Mouse (Mus musculus) lung, postnatal 14 days (tissue): ENCODE measurements around the gene Gm10643.

ENCODE experiments used
- DNase-seq: peaks from one replicate; pipeline ENCODE4 v3.0.0; 2021

Gene Gm10643

DNA sequence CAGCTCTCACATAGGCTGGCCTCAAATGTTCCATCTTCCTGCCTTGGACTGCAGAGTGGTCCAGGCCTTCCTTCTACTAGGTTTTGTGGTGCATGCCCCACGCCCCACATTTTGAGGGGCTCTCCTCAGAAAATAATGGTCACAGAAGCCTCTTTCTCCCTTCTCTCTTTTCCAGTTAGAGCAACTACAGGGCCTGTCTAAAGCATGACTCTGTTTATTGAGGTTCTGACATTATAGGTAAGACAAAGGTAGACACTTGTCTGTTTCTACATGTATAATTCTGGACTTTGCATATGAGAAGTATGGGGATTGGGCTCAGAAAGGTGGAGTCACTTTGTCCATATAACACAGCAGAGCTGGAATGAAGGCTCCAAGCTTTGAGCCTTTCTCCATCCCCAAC, at the start of gene Gm10643:
Gm10643 (minus strand) TSS at position 101 of the 400 bp plus-strand sequence.
- no peak for DNase-seq

DNA sequence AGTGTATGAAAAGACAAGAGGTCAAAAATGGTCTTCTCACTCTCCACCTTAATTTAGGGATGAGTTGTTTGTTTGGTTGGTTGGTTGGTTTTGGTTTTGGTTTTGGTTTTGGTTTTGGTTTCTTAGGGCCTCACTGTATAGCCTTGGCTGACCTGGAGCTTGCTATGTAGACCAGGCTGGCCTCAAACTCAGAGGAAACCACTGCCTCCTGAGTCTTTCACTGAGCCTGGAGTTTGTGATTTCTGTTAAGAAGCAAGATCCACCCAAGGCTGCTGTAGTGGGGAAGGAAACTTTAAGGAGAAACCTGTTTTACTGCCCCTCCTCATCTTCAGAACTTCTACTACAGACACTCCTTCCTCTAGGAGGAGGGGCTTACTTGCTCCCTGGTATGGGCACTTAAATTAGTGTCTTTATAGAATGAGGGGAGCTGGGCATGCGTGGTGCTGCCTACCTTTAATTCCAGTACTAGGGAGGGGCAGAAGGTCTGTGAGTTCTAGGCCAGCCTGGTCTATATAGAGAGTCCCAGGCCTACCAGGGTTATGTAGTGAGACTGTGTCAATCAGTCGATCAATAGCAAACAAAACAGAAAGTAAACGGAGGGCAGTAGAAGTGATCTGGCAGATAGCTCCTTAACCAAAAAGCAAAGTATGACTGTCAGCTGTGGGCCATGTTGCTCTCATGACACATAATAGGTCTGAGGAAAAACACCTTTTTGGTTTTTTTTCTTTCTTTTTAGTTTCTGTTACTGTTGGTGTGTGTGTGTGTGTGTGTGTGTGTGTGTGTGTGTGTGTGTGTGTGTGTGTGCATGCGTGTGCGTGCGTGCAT, 41.5 kb upstream of the Gm10643 start:
- no peak for DNase-seq

GRCm38 (mm10) chr8:84105676-84106075, 40.7 kb upstream of the Gm10643 start:
- DNase-seq: no peak

DNA sequence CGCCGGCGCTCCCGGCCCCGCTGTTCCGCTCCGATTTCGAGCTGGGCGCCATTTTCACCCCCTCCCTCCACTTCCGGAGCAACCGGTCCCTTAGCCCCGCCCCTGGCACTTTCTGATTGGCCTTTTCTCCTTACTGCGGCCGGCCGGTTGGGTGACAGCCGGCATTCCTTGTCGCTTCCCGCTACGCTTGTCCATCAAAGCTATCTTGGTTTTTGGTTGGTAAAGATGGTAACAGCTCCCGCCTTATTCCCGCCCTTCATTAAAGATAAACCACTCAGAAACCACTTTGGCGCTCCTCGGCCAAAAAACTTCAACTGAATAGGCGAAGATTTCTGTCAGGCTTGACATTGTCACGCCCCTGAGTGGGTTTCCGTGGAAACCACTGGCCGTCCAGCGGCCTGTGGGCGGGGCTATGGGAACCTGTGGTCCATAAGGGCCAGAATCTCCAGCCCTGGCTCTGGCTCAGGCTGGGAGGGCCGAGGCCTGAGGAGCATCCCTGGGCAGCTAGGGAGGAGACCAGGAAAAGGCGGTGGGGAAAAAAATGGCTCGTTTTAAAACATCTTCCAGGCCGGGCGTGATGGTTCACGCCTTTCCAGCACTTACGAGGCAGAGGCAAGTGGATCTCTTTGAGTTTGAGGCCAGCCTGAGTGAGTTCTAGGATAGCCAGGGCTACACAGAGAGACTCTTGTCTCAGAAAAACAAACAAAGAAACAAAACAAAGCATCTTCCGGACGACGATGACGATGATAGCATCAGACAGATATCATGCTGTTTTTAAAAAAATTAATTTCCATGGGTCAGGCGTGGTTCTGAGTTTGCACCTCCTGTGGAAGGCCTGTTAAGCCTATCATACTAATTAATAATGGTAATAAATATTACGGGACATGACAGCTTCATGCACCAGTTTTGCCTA, 40.0 kb upstream of the Gm10643 start, which contains the start of gene Dcaf15:
Dcaf15 (minus strand) TSS at position 72 of the 913 bp plus-strand sequence.
- peak; percentile 99 for DNase-seq

DNA sequence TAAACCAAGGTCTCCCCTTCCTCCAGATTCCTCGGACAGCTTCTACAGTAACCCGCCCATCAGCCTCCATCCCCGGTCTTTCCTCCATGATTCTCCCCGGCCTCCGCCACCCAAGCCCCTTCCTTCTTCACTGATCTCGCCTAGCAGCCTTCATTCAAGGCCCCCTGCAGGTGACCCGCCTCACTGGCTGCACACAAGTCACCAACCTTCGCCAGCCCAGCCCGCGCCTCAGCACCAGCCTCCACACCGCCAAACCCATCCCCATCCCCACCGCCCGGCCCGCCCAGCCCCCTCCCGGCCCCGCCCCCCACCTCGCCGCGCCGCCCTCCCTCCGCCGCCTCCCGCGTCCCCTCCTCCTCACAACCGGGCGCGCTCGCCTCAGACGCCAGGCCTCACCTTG, 39.3 kb upstream of the Gm10643 start:
- peak; percentile 62 for DNase-seq

- peak; percentile 52 for DNase-seq
These were observed 38.7 kb upstream of the Gm10643 start for GRCm38 (mm10) chr8:84103601-84104000.

- no peak for DNase-seq
These were observed 36.7 kb upstream of the Gm10643 start for GRCm38 (mm10) chr8:84101476-84102270.

GRCm38 (mm10) chr8:84098376-84098775, 33.4 kb upstream of the Gm10643 start:
- no peak for DNase-seq

- DNase-seq: no peak
These were observed 31.1 kb upstream of the Gm10643 start for GRCm38 (mm10) chr8:84096061-84096460.

GRCm38 (mm10) chr8:84090585-84090984, 25.6 kb upstream of the Gm10643 start:
- DNase-seq: no peak

DNA sequence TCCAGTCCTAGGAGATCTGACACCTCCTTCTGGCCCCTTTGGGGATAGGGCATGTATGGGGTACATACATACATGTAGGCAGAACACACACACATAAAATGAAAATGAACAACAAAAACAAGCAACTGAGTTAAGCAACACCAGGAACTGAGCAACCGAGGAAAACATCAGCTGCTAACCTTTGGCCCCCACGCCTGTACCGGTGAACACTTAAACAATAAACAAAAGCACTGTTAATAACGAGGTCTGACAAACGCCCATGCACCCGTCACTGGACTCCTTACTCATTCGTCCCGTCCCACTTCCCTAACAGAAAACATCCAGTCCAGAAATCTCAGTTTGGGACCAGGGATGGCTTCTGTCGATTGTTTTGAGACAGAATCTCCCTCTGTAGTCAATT, 24.3 kb upstream of the Gm10643 start:
- DNase-seq: no peak

GRCm38 (mm10) chr8:84087821-84088220, 22.9 kb upstream of the Gm10643 start:
- DNase-seq: no peak

DNA sequence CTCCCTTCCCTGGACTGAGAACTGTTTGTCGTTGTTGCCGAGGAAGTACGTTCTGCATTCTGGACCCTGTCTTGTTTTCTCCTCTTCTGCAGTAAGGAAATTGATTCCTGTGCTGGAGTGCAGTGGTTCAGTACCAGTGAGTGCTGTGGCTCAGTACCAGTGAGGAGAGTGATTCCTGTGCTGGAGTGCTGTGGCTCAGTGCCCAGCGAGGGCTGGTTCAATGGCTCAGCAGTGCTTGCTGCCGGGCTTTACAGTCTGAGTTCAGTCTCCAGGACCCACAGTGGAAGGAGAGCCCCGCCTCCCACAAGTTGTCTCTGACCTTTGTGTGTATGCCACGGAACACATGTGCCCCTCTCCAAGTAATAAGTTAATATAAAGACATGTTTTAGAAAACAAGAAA, 22.2 kb upstream of the Gm10643 start:
- DNase-seq: no peak

DNA sequence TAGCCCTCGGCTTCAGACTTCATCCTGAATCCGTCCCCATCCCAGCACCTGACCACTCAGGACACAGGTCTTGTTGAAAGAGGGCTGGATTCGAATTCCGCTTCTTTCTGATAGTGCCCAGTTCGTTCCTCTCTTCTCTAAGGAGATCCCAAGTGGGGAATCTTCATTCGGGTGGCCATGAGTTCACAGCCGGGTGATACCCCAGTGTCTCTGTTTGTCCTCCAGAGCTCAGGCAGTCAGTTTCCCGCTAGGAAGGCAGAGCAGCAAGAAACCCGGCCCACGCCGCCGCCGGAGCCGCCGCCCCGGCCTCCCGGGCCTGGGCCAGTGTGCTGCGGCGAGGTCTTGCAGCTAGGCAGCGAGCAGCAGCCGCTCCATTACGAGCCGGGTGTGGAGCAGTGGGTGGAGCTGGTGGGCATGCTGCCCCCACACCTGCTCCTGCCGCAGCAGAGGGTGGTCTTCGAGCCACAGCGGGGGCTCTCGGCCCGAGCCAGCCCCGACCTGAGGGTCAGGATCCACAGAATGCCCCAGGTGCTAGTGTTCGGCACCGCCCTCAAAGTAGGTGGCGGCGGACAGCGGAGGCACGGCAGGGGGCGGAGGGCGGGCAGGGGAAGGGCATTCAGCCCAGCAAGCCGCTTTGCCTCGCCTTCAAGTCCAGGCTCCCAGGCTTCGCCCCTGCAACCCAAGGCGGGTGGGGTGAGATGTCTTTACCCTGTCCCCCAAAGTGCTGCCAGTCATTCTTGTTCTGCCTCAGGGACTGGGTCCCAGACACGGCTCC, 19.6 kb upstream of the Gm10643 start:
- no peak for DNase-seq

DNA sequence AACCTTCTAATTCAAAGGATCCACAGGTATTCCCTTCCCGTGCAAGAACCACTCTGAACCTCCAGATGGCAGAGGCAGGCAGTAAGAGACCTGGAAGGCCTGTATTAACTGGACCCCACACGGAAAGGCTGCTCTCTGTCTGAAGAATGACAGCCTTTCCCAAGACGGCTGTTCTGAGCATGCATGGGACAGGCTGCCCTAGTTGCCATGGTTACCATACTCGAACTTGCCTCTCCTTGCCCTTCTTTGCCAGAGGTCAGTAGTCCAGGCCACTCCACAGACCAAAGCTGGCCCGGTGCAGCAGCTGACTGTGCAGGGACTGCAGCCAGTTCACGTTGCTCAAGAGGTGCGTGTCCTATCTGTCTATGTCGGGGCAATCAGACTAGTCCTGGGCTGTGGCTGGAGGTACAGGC, 18.9 kb upstream of the Gm10643 start:
- no peak for DNase-seq

- peak; percentile 51 for DNase-seq
These were observed 14.3 kb upstream of the Gm10643 start for GRCm38 (mm10) chr8:84079206-84079605.

- no peak for DNase-seq
These were observed 11.9 kb upstream of the Gm10643 start for GRCm38 (mm10) chr8:84076849-84077248.

- no peak for DNase-seq
These were observed 11.5 kb upstream of the Gm10643 start for GRCm38 (mm10) chr8:84076412-84076811.

- DNase-seq: no peak
These were observed 8.5 kb upstream of the Gm10643 start for GRCm38 (mm10) chr8:84073230-84073976.

DNA sequence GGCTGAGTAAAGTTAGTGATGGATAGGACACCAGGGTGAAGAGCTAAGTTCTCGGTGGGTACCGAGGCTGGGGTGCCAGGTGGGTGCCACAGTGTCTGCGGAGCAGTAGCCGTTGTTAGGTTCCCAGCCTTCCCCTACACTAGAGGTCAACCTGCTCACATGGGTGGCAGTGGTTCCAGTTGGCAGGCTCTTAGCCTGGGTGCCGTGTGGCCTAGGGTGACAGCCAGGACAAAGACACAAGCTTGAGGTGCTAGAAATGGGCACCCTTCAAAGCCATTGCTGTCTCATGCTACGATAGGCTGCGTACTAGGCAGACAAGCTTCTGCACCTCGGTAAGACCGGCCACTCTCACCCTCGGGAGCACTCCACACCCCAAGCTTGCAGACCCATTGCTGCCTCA, 7.4 kb upstream of the Gm10643 start:
- DNase-seq: no peak

- DNase-seq: no peak
These were observed 7.0 kb upstream of the Gm10643 start for GRCm38 (mm10) chr8:84071921-84072320.
